Mouse (Mus musculus) ES-E14 (cell line): ENCODE data around the gene Pum1. TPM values are rescaled to one million over a fixed set of nuclear protein-coding genes. Genes with fewer than 3 reads are reported as not detected.

Source experiments
- DNase-seq: peaks from one replicate; pipeline ENCODE4 v3.0.0-alpha.2; 2013; ENCODE audit warnings: low read depth, low spot score
- H3K27ac ChIP-seq: 2 replicates; pipeline ENCODE4 v1.5.1; 2012; ENCODE audit warnings: low read depth, mild to moderate bottlenecking, low read length, moderate library complexity, mixed read lengths; ENCODE audit not compliant: poor library complexity, insufficient read depth, severe bottlenecking
- H3K36me3 ChIP-seq: 2 replicates; pipeline ENCODE4 v1.6.1; 2012; ENCODE audit warnings: mild to moderate bottlenecking, low read length, moderate library complexity, mixed read lengths; ENCODE audit not compliant: control insufficient read depth, poor library complexity, insufficient read depth, severe bottlenecking
- H3K4me1 ChIP-seq, 2 experiments: fragments of 150-350 bp in 1 of 2; sonication (generic) in 1 of 2; 2 replicates each; pipeline ENCODE4 v1.6.1; 2012; ENCODE audit warnings: low read length in 2 of 2, mild to moderate bottlenecking in 1 of 2, mixed read lengths in 1 of 2; ENCODE audit not compliant: control insufficient read depth in 2 of 2, insufficient read depth in 2 of 2, poor library complexity in 1 of 2
- H3K4me3 ChIP-seq, 2 experiments: fragments of 150-350 bp in 1 of 2; sonication (generic) in 1 of 2; 2 replicates each; pipeline ENCODE4 v1.5.1; 2012; ENCODE audit warnings: low read length in 2 of 2, low read depth in 1 of 2, mild to moderate bottlenecking in 1 of 2, mixed read lengths in 1 of 2; ENCODE audit not compliant: insufficient read depth in 1 of 2, poor library complexity in 1 of 2, severe bottlenecking in 1 of 2
- H3K9ac ChIP-seq: 2 replicates; pipeline ENCODE4 v1.6.1; 2012; ENCODE audit warnings: low read depth, mild to moderate bottlenecking, low read length, mixed read lengths; ENCODE audit not compliant: poor library complexity, insufficient read depth, severe bottlenecking
- H3K9me3 ChIP-seq: fragments of 150-350 bp; sonication (generic); 2 replicates; pipeline ENCODE4 v1.6.1; 2012; ENCODE audit warnings: low read depth, mild to moderate bottlenecking, low read length; ENCODE audit not compliant: control insufficient read depth, insufficient read depth
- CHD2 ChIP-seq: IDR thresholded peaks from 2 replicates; pipeline ENCODE4 v1.6.1; 2014; ENCODE audit warnings: mild to moderate bottlenecking, low read depth, low read length, inconsistent platforms
- HCFC1 ChIP-seq: IDR thresholded peaks from 2 replicates; pipeline ENCODE4 v1.6.1; 2012; ENCODE audit warnings: low read length, inconsistent platforms, borderline replicate concordance; ENCODE audit not compliant: insufficient read depth
- MAFK ChIP-seq: IDR thresholded peaks from 2 replicates; pipeline ENCODE4 v1.6.1; 2014; ENCODE audit warnings: mild to moderate bottlenecking, low read depth, low read length, inconsistent platforms; ENCODE audit not compliant: insufficient read depth
- ZC3H11A ChIP-seq: IDR thresholded peaks from 2 replicates; pipeline ENCODE4 v1.6.1; 2012; ENCODE audit warnings: low read depth, mild to moderate bottlenecking, inconsistent platforms, low read length, borderline replicate concordance
- ZNF384 ChIP-seq: IDR thresholded peaks from 2 replicates; pipeline ENCODE4 v1.6.1; 2012; ENCODE audit warnings: low read depth, low read length, inconsistent platforms
- in situ Hi-C, 2 experiments: fragments of 600-800 bp; cut with MboI; formaldehyde crosslinking; loops; one replicate each; pipeline ENCODE4 v1.15.1; 2025; ENCODE audit warnings: low sequenced_read_pairs in 2 of 2, inconsistent platforms in 1 of 2; ENCODE audit not compliant: unreplicated experiment in 2 of 2
- total RNA-seq: library from RNA; depleted of rRNA; stranded (reverse); fragments of 300-350 nt; gene quantifications from 2 replicates; pipeline ENCODE4 v1.2.3, GENCODE M21; 2012

Gene Pum1
- total RNA-seq, 1 experiment, result 101 TPM

DNA sequence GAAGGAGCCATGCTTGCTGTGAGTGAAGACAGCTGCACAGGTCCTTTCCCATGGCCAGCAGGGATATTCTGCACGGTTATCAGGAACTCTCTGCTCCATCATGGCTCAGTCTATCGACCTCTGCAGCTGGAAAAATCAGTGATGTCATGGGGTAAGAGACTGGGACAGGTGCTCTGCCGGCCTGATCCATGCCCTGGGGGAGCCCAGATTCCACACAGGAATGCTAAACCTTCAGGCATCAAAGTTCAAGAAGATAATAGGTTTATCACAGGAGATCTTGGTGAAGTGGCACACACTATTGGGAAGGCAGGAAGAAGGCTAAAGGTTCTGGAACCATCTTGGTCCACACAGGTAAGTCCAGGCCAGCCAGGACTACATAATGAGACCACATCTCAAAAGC lies 26.4 kb upstream of the Pum1 start:
- Histone ChIP-seq H3K27ac (peak overlapping the region; percentile 59), H3K36me3 (no peaks in the 10 kb centered on the region), H3K9me3 (no peaks in the 10 kb centered on the region), H3K4me1 (peaks cover 6 to 22% of the 10 kb centered on the region in 2 experiments), H3K9ac (no peak overlapping the region), H3K4me3 (no peak overlapping the region)
- no peak for TF ChIP-seq MAFK
- no peak for TF ChIP-seq CHD2
- TF ChIP-seq ZC3H11A, result no peak
- TF ChIP-seq HCFC1, result no peak
- TF ChIP-seq ZNF384, result no peak
- in situ Hi-C loops, result no loop called here
- DNase-seq, result no peak

GRCm38 (mm10) chr4:130637488-130638422 lies 25.4 kb upstream of the Pum1 start:
- Histone ChIP-seq H3K36me3 (no peaks in the 10 kb centered on the region), H3K27ac (peak overlapping the region; percentile 94), H3K4me1 (peaks cover 6 to 22% of the 10 kb centered on the region in 2 experiments), H3K9ac (peak overlapping the region; percentile 41; the same call in 1 of the 2 replicates), H3K9me3 (no peaks in the 10 kb centered on the region), H3K4me3 (peak overlapping the region in 1 of 2 experiments; percentile 23; a peak in 1 of 4 replicates)
- peak; percentile 83 for DNase-seq
- in situ Hi-C loops, result no loop called here
- TF ChIP-seq CHD2 (0 out of 2 replicates have a peak, but pooled peaks have one; percentile 34), MAFK (peak; percentile 98), ZC3H11A (no peak), ZNF384 (peak; percentile 91), HCFC1 (no peak)

- H3K36me3 ChIP-seq, result 0 out of 2 replicates have a peak, but pooled peaks cover 2% of the 10 kb centered on the region
- in situ Hi-C loops, result no loop called here
- TF ChIP-seq HCFC1 (0 out of 2 replicates have a peak, but pooled peaks have one; percentile 27), ZC3H11A (no peak), MAFK (no peak), ZNF384 (no peak), CHD2 (peak; percentile 36; the same call in 1 of the 2 replicates)
- H3K9me3 ChIP-seq, result no peaks in the 10 kb centered on the region
- H3K4me1 ChIP-seq, result peaks cover 6 to 24% of the 10 kb centered on the region in 2 experiments
- peak overlapping the region in 1 of 2 experiments; percentile 25; a peak in 1 of 4 replicates for H3K4me3 ChIP-seq
- H3K27ac ChIP-seq, result peak overlapping the region; percentile 94
- peak overlapping the region; percentile 63 for H3K9ac ChIP-seq
- peak; percentile 86 for DNase-seq
These were observed 22.9 kb upstream of the Pum1 start for GRCm38 (mm10) chr4:130640031-130640717.

- TF ChIP-seq CHD2 (no peak), HCFC1 (no peak), ZNF384 (no peak), MAFK (no peak), ZC3H11A (no peak)
- H3K9me3 ChIP-seq, result no peaks in the 10 kb centered on the region
- H3K4me3 ChIP-seq, result no peak overlapping the region
- in situ Hi-C loops, result no loop called here
- H3K9ac ChIP-seq, result no peak overlapping the region
- H3K36me3 ChIP-seq, result 0 out of 2 replicates have a peak, but pooled peaks cover 2% of the 10 kb centered on the region
- no peak for DNase-seq
- H3K4me1 ChIP-seq, result peaks cover 8 to 23% of the 10 kb centered on the region in 2 experiments
- peak overlapping the region; percentile 76; the same call in 1 of the 2 replicates for H3K27ac ChIP-seq
These were observed 20.7 kb upstream of the Pum1 start for GRCm38 (mm10) chr4:130642468-130642867.
